Mouse (Mus musculus): ENCODE measurements around the gene Tsen15.

- TF ChIP-seq GATA1 (IDR thresholded peaks at IDR 0.05; ENCODE audit: low read length) (no peak), TAL1 (IDR thresholded peaks at IDR 0.05; ENCODE audit: low read length) (no peak)
Observed at GRCm38 (mm10) chr1:152347946-152348345, 38.5 kb downstream of the Tsen15 start.

All from erythroblast, embryonic 14.5 days (primary cell).